Mouse (Mus musculus): Measurements from ENCODE around the gene Eif2ak4.

Gene Eif2ak4

GRCm38 (mm10) chr2:118388341-118389335, at the start of gene Eif2ak4:
Gene Eif2ak4, plus strand, starts transcription at chr2:118388618.
- DNase-seq (ENCODE audit: low read depth): peak; percentile 99

DNA sequence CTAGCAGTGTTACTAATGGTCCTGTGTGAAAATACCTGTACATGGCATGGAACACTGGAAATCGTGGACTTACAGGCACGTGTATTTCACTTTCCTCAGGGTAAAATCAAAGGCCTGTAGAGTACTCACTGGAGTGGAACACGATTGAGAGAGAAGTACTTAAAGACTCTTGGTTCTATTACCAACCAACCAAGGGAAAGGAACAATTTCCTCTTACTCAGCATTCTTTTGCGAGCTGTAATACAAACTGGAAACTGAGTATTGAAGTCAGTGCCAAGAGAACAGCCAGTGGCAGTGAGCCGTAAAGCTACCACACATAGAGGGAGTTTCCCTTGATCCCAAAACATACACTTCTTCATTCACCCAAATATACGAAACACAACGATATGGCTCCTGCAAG, 47.1 kb upstream of the Eif2ak4 start:
- DNase-seq (ENCODE audit: low read depth): no peak

DNA sequence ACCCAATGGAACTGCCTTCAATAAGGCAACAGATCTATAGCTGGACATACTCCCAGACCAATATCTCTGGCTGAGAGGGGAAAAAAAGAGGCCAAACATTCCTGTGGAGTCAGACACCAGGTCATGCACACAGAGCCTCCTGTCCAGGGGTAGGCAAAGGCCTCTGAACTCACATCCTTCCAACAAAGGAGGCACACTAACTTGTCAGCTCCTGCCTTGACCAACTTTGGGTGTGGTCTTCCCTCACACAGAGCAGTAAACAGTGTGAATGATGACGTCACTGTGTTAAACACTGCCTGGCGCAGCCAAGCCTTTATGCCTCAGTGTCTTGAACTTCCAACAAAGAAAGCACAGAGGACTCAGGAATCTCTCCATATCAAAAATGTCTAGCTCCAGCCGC, 44.5 kb upstream of the Eif2ak4 start:
- no peak for DNase-seq (ENCODE audit: low read depth)

DNA sequence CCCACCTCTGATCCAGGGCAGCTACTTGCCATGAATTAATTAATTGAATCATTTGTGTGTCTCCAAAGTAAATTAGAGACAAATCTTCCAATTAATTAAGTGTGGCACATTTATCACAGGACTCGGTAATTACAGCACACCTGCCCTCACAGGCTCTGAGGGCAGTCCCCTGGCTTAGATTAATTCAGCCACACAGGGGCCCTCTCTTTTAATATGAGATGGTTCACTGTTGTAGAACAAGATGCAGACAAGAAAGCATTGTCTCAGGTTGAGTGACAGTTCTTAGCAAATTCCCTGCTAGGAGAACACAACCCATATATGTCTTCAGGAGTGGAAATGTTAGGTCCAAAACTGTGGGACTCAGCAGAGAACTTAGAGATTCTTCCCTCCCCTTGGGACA, 42.9 kb upstream of the Eif2ak4 start:
- DNase-seq (ENCODE audit: low read depth): no peak

GRCm38 (mm10) chr2:118353498-118353897, 34.9 kb upstream of the Eif2ak4 start:
- peak; percentile 49 for DNase-seq (ENCODE audit: low read depth)

DNA sequence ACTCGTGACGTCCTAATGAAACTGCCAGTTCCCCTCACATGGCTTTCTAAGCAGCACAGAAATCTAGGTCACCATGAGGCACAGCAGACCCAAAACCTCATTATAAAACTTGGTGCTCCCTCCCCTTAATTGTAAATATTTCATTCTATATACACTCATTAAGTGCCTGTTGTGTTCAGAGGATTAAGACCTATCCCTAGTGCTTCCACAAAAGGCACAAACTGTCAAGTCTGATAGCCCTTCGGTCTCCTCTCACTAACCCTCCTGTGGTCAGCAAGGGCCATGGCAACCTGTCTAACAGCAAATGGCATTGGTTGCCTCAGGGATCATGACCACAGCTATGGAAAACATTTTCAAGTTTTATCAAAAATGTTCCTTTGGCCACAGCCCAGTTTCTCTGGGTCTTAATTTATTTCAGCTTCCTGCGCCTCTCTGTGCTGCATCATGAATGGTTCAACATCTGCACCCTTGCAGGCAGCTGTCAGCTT, 34.5 kb upstream of the Eif2ak4 start:
- DNase-seq (ENCODE audit: low read depth): no peak

- DNase-seq (ENCODE audit: low read depth): no peak
Observed at GRCm38 (mm10) chr2:118355138-118355719, 33.2 kb upstream of the Eif2ak4 start.

DNA sequence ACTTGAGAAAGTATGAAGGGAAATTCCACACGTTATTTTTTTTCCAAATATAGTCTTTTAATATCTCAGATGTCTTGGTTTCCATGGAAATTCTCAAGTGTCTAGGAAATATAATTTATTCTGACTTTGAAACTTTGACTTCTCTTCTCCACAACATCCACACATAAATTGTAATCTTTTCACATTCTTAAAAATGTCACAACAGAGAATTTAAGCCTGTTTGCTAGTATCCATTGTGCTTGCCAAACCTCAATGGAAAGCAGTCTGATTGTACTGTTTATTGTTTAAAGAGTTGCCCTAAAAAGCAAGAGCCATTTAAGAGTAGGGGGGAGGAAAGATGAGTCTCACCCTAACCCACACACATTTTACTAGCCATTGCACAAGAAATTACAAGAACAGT, 16.6 kb upstream of the Eif2ak4 start:
- no peak for DNase-seq (ENCODE audit: low read depth)

GRCm38 (mm10) chr2:118372561-118372900, 15.9 kb upstream of the Eif2ak4 start:
- no peak for DNase-seq (ENCODE audit: low read depth)

GRCm38 (mm10) chr2:118372901-118373571, 15.4 kb upstream of the Eif2ak4 start, which contains the start of gene Gpr176:
Gene Gpr176, minus strand, starts transcription at chr2:118373419.
- DNase-seq (ENCODE audit: low read depth): no peak

DNA sequence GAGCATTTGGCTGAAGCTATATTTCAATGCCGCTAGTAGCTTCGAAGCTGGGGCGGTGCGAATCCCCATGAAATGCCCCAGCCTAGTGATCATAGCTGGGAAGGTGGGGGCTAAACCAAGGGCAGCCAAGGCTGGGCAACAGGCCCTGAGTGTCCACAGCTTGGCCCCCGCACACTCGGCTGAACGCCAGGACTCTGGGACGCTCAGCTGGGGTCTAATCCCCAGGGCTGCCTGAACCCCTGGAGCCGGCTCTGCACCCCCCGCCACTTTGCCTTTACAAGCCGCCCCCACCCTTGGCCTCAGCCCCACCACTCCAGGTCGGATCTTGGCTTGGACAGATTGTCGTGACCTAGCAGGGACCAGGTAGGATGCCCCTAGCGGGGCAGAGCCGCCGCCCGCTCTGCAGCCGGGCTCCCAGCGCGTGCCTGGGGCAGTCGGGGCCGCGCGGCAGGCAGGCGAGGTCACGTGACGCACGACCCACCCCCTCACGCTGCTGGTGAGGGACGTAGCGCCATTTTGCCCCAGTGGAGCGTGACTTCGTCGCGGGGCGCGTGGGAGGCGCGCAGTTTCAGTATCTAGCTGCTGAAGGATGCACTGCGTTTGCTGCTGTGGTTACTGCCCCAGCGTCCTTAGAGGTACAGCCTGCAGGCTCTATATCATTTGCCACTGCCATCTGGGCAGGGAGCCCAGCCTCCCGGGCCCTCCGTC, 14.7 kb upstream of the Eif2ak4 start:
- DNase-seq (ENCODE audit: low read depth): no peak

DNA sequence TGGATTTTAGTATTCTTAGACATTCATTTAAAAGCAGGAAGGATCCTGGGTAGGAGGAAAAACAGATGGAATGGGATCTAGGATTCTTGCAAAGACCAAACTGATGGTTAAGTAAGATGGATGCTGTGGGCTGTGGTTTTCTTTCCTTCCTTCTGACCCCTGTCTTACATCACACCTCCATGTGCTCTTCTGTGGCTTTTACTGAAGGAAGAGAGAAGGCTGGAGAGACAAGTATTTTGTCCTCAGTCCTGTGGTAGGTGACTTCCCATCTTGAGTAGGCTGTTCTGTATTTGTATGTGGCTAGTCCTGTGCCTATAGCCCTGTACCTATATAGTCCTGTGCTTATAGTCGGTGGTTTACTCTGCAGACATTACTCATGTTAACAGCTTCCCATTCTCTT, 12.9 kb upstream of the Eif2ak4 start:
- DNase-seq (ENCODE audit: low read depth): peak; percentile 76

GRCm38 (mm10) chr2:118375931-118376330, 12.5 kb upstream of the Eif2ak4 start:
- DNase-seq (ENCODE audit: low read depth): no peak

- no peak for DNase-seq (ENCODE audit: low read depth)
Observed at GRCm38 (mm10) chr2:118379756-118380155, 8.7 kb upstream of the Eif2ak4 start.

- peak; percentile 10 for DNase-seq (ENCODE audit: low read depth)
Observed at GRCm38 (mm10) chr2:118383387-118383786, 5.0 kb upstream of the Eif2ak4 start.

GRCm38 (mm10) chr2:118389569-118389968, 1.2 kb downstream of the Eif2ak4 start:
- peak; percentile 42 for DNase-seq (ENCODE audit: low read depth)

DNA sequence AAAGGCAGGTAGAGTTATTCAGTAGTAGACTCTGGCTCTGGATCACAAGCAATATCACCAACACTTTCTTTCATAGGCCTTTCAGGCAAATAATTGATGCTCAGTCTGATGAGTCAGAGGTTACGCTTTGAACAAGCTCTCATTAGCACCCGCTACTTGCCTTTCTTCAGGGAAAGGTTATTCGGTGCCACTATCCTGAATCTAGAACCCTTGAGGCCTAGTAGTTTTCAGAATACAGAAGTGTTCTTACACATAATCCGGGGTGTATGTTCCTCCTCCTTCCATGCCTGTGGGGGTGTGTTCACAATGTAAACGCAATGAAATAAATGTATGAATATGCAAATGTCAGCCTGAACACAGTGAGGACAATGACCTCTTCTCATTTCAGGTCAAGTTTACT, 1.7 kb downstream of the Eif2ak4 start:
- DNase-seq (ENCODE audit: low read depth): peak; percentile 28

DNA sequence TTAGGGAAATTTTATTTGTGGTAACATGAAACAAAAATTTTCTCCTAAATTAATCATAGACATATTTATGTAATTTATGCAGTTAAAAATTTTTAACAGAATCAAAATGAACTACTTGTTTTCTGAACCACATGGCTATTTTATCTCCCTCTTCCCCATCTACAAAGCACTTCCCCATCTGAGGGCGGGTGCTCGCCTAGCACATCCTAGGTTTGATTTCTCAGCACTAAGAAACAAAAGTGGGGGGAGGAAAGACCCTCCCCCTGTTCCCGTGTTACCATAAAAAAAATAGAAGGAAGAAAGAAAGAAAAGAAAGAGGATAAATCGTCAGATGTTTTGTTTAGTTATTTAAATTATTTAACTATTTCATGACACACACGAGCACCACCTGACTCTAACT, 2.8 kb downstream of the Eif2ak4 start:
- peak; percentile 20 for DNase-seq (ENCODE audit: low read depth)

GRCm38 (mm10) chr2:118399751-118400150, 11.3 kb downstream of the Eif2ak4 start:
- no peak for DNase-seq (ENCODE audit: low read depth)

DNA sequence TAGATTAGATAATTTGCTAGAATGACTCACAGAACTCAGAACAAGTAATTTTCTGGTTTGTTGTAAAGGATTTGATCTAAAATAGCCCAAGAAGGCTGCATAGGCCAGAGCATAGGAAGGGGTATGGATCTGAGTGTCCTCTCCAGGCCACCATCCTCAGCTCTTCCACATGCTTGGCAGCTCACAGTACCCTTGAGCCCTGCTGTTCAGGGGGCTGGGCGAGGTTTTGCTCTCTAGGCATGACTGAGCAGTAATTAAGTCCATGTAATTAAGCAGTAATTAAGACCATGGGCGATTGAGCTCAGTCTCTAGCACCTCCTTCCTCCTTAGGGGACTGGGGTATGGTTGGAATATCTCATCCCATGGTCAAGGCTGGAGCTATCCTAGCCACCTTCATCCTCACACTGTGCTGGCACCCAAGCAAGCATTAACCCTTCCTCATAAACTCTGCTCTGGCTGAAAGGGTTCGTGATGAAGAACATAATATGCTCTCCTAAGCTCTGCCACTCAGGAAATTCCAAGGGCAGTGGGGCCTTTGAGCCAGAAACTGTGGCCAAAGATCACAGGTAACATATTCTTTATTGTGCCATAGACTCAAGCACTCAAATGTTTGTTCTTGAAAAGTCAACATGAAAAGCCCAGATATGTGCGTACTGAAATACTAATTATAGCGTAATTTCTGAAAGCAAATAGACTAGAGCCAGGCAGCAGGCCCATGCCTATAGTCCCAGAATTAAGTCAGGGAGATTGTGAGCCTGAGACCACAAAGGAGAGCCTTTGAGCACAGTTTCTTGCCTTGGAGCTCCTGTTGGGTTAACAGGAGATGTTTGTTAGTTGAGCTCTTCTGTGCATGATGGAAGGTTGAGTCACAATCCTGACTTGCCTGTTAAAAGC, 13.7 kb downstream of the Eif2ak4 start:
- DNase-seq (ENCODE audit: low read depth): no peak

DNA sequence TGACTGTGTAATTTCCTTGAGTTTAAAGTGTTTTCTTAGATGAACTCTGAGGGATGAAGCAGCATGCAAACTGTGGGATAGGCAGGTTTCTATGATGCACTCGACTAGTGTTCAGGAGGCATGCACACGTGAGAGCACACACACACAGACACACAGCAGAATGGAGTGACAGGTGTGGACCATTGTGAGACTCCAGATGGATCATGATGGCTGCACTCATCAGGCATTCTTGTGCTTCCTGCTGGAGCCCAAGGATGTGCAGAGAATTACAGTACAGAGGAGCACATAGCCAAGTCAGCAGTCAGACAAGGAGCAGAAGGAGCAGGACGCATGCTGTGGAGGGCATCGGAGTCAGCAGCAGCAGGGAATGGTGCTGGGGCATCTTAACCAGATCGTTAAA, 15.9 kb downstream of the Eif2ak4 start:
- DNase-seq (ENCODE audit: low read depth): no peak
